Mouse (Mus musculus) lung, postnatal 0 days (tissue): Measurements from ENCODE around the gene Gm8122. TPM values are rescaled to one million over a fixed set of nuclear protein-coding genes. Genes with fewer than 3 reads are reported as not detected.
"Not testable (repeated sequence)": the region's sequence is repeated elsewhere in the genome, so short reads cannot be mapped to it uniquely, and the experiment has no call there.

Experiments
- ATAC-seq: fragments of 200-750 bp; cut with Nextera tagmentation; 2 replicates; pipeline ENCODE4 v1.8.0; 2017; ENCODE audit warnings: moderate library complexity
- DNase-seq: peaks from one replicate; pipeline ENCODE4 v3.0.0-alpha.2; 2016; ENCODE audit warnings: low spot score
- H3K27ac ChIP-seq: fragments of 300-500 bp; sonication (generic); 2 replicates; pipeline ENCODE4 v1.5.1; 2014; ENCODE audit warnings: antibody characterized with exemption, mild to moderate bottlenecking, low read length, mixed read lengths
- H3K27me3 ChIP-seq: fragments of 300-500 bp; sonication (generic); replicated peaks from 2 replicates; pipeline ENCODE4 v1.6.1; 2014; ENCODE audit warnings: low read length, mixed read lengths; ENCODE audit not compliant: insufficient read depth
- H3K36me3 ChIP-seq: fragments of 300-500 bp; sonication (generic); 2 replicates; pipeline ENCODE4 v1.6.1; 2014; ENCODE audit warnings: low read length, mixed read lengths; ENCODE audit not compliant: insufficient read depth
- H3K4me1 ChIP-seq: fragments of 300-500 bp; sonication (generic); 2 replicates; pipeline ENCODE4 v1.6.1; 2014; ENCODE audit warnings: antibody characterized with exemption, low read depth, low read length, mixed read lengths; ENCODE audit not compliant: insufficient read depth
- H3K4me2 ChIP-seq: fragments of 300-500 bp; sonication (generic); replicated peaks from 2 replicates; pipeline ENCODE4 v1.6.1; 2014; ENCODE audit warnings: low read depth, mild to moderate bottlenecking, low read length, moderate library complexity, mixed read lengths
- H3K4me3 ChIP-seq: fragments of 300-500 bp; sonication (generic); 2 replicates; pipeline ENCODE4 v1.5.1; 2014; ENCODE audit warnings: low read depth, low read length
- H3K9ac ChIP-seq: fragments of 300-500 bp; sonication (generic); replicated peaks from 2 replicates; pipeline ENCODE4 v1.6.1; 2014; ENCODE audit warnings: low read depth, mild to moderate bottlenecking
- H3K9me3 ChIP-seq: fragments of 300-500 bp; sonication (generic); 2 replicates; pipeline ENCODE4 v1.6.1; 2016; ENCODE audit warnings: low read length, mixed read lengths
- WGBS: fragments of 180-500 bp; shearing (Covaris S2); extraction: QIAGEN DNeasy Blood & Tissue Kit; methylation state at CpG from one replicate; pipeline ENCODE4 v1.1.7; 2014; 5-methylcytosine and 5-hydroxymethylcytosine counted together
- polyA plus RNA-seq: library from polyadenylated mRNA; unstranded; fragments of >200 nt; fragmentation: Nextera tagmentation; extraction: Ambion mirVana; gene quantifications from 2 replicates; pipeline ENCODE4 v1.2.1, GENCODE M21; 2015

The Gm8122 gene
- polyA plus RNA-seq, 1 experiment from 2014 or later = not detected

GRCm38 (mm10) chr14:43258349-43258748 lies 23.2 kb upstream of the Gm8122 start, which contains the start of gene Gm8126:
TSS of gene Gm8126 (plus strand) at chr14:43258649.
- not testable (repeated sequence) for H3K27ac ChIP-seq, H3K9me3 ChIP-seq, H3K4me2 ChIP-seq, H3K27me3 ChIP-seq, DNase-seq, H3K9ac ChIP-seq, ATAC-seq, H3K36me3 ChIP-seq, H3K4me1 ChIP-seq, H3K4me3 ChIP-seq
- 88% methylated on average over 2 of the region's 4 CpGs for WGBS

DNA sequence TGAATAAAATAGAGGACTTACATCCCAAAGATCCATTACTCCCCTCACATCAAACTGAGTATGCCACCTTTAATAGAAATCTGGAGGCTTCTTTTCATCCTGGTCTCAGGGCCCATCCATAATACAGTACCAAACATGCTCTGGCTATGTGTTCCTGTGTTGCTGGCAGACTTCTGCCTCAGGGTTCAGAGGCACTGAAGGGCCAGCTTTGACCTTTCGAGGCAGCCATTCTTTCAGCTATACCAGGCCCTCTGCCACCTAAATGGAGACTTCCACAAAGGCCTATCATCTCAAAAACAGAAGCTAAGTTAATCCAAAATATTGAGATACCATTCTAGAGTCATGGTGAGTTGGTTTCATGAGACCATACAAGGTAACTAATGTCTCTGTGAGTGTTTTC lies 21.4 kb upstream of the Gm8122 start:
- H3K4me1 ChIP-seq, DNase-seq, H3K9ac ChIP-seq, ATAC-seq, H3K4me3 ChIP-seq, H3K27ac ChIP-seq, H3K27me3 ChIP-seq, H3K36me3 ChIP-seq, H3K9me3 ChIP-seq, H3K4me2 ChIP-seq: not testable (repeated sequence)
- 68% methylated on average over 1 of the region's 1 CpGs for WGBS

- not testable (repeated sequence) for H3K9me3 ChIP-seq, H3K27ac ChIP-seq, ATAC-seq, H3K36me3 ChIP-seq, H3K27me3 ChIP-seq, H3K4me3 ChIP-seq, H3K9ac ChIP-seq, H3K4me1 ChIP-seq, H3K4me2 ChIP-seq, DNase-seq
- 25% methylated on average over 5 of the region's 6 CpGs for WGBS
These were observed 15.6 kb upstream of the Gm8122 start for GRCm38 (mm10) chr14:43250549-43251253.

GRCm38 (mm10) chr14:43249611-43250170 lies 14.6 kb upstream of the Gm8122 start:
- H3K27ac ChIP-seq, H3K4me1 ChIP-seq, H3K9me3 ChIP-seq, ATAC-seq, H3K9ac ChIP-seq, H3K4me2 ChIP-seq, H3K4me3 ChIP-seq, H3K27me3 ChIP-seq, H3K36me3 ChIP-seq, DNase-seq: not testable (repeated sequence)
- 17% methylated on average over 10 of the region's 12 CpGs for WGBS

GRCm38 (mm10) chr14:43237769-43238168 lies 2.7 kb upstream of the Gm8122 start:
- not testable (repeated sequence) for H3K9ac ChIP-seq, H3K4me3 ChIP-seq, H3K4me2 ChIP-seq, H3K27me3 ChIP-seq, DNase-seq, ATAC-seq, H3K9me3 ChIP-seq, H3K4me1 ChIP-seq, H3K27ac ChIP-seq, H3K36me3 ChIP-seq

Other genes starting within 250 kb of the Gm8122 start
- not detected in 2 replicates for gene Gm8082, start 241.7 kb downstream of the Gm8122 start, polyA plus RNA-seq
- not detected in 2 replicates for gene Gm10376, start 219.7 kb downstream of the Gm8122 start, polyA plus RNA-seq
- not detected in 2 replicates for gene Gm8094, start 158.7 kb downstream of the Gm8122 start, polyA plus RNA-seq
- gene Gm8104, start 134.7 kb downstream of the Gm8122 start, polyA plus RNA-seq = not detected in 2 replicates
- not detected in 2 replicates for gene Gm7233, start 55.4 kb downstream of the Gm8122 start, polyA plus RNA-seq
- gene Gm8126, start 23.3 kb upstream of the Gm8122 start, polyA plus RNA-seq = not detected in 2 replicates
- gene Gm9732, start 39.7 kb upstream of the Gm8122 start, polyA plus RNA-seq = not detected in 2 replicates
- gene Gm8127, start 58.5 kb upstream of the Gm8122 start, polyA plus RNA-seq = not detected in 2 replicates
- not detected in 2 replicates for gene 1700001F09Rik, start 112.5 kb upstream of the Gm8122 start, polyA plus RNA-seq
- not detected in 2 replicates for gene Gm8138, start 181.0 kb upstream of the Gm8122 start, polyA plus RNA-seq